Mouse (Mus musculus): ENCODE measurements around the gene Ptpn12. TPM values are rescaled to one million over a fixed set of nuclear protein-coding genes. Genes with fewer than 3 reads are reported as not detected.

Gene Ptpn12
- polyA plus RNA-seq, 1 experiment from 2014 or later = 25.7 TPM

- Histone ChIP-seq H3K4me1 (no peaks in the 10 kb centered on the region), H3K36me3 (peaks cover 67% of the 10 kb centered on the region), H3K4me2 (replicated peaks) (no peak overlapping the region), H3K4me3 (no peak overlapping the region), H3K27ac (no peak overlapping the region), H3K9me3 (no peaks in the 10 kb centered on the region), H3K27me3 (replicated peaks) (no peaks in the 10 kb centered on the region), H3K9ac (no peak overlapping the region)
- no peak for ATAC-seq (ENCODE audit: low FRiP score, low read depth)
- 95% methylated on average over 10 of the region's 10 CpGs for WGBS
Observed at GRCm38 (mm10) chr5:21001622-21002315, 53.9 kb downstream of the Ptpn12 start.

GRCm38 (mm10) chr5:20998427-20998826 lies 57.3 kb downstream of the Ptpn12 start:
- Histone ChIP-seq H3K4me3 (no peak overlapping the region), H3K27me3 (replicated peaks) (no peaks in the 10 kb centered on the region), H3K4me1 (no peaks in the 10 kb centered on the region), H3K4me2 (replicated peaks) (no peak overlapping the region), H3K27ac (no peak overlapping the region), H3K9ac (no peak overlapping the region), H3K9me3 (no peaks in the 10 kb centered on the region), H3K36me3 (peaks cover 85% of the 10 kb centered on the region)
- 95% methylated on average over 6 of the region's 6 CpGs for WGBS
- no peak for ATAC-seq (ENCODE audit: low FRiP score, low read depth)

DNA sequence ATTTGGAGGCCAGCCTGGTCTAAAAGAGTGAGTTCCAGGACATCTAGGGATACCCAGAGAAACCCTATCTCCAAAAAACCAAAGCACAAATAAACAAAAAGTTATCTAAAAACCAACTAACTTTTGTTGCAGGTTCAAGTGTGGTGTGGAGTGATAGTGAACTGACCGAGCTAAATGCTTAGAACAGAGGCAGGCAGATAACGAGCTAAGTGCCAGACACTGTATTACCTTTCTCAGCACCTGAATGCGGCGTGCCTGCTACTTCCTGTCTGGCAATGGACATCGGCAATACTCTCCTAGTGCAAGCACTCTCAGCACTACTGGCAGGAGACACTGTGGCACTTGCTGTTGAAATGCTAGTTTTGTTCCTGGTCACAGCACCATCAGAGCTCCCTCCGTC lies 58.2 kb downstream of the Ptpn12 start:
- Histone ChIP-seq H3K27ac (no peak overlapping the region), H3K9me3 (no peaks in the 10 kb centered on the region), H3K36me3 (peaks cover 77% of the 10 kb centered on the region), H3K9ac (no peak overlapping the region), H3K4me1 (no peaks in the 10 kb centered on the region), H3K27me3 (replicated peaks) (no peaks in the 10 kb centered on the region), H3K4me2 (replicated peaks) (no peak overlapping the region), H3K4me3 (no peak overlapping the region)
- no peak for ATAC-seq (ENCODE audit: low FRiP score, low read depth)
- WGBS = 94% methylated on average over 6 of the region's 6 CpGs

GRCm38 (mm10) chr5:20990062-20990809 lies 65.5 kb downstream of the Ptpn12 start:
- WGBS = 95% methylated on average over 8 of the region's 8 CpGs

GRCm38 (mm10) chr5:20986271-20986670 lies 69.4 kb downstream of the Ptpn12 start:
- Histone ChIP-seq H3K4me1 (no peaks in the 10 kb centered on the region), H3K27ac (no peak overlapping the region), H3K36me3 (peaks cover 51% of the 10 kb centered on the region), H3K27me3 (replicated peaks) (no peaks in the 10 kb centered on the region), H3K4me3 (no peak overlapping the region), H3K4me2 (replicated peaks) (no peak overlapping the region), H3K9me3 (no peaks in the 10 kb centered on the region), H3K9ac (no peak overlapping the region)
- ATAC-seq (ENCODE audit: low FRiP score, low read depth) = no peak
- WGBS = 95% methylated on average over 8 of the region's 8 CpGs

More at GRCm38 (mm10) chr5:20990062-20990809, 65.5 kb downstream of the Ptpn12 start:
- peaks cover 68% of the 10 kb centered on the region for H3K36me3 ChIP-seq
- H3K4me2 ChIP-seq (replicated peaks) = no peak overlapping the region
- no peaks in the 10 kb centered on the region for H3K4me1 ChIP-seq
- no peak overlapping the region for H3K27ac ChIP-seq
- no peaks in the 10 kb centered on the region for H3K27me3 ChIP-seq (replicated peaks)
- no peak for ATAC-seq (ENCODE audit: low FRiP score, low read depth)
- no peak overlapping the region for H3K4me3 ChIP-seq
- H3K9ac ChIP-seq = no peak overlapping the region
- no peaks in the 10 kb centered on the region for H3K9me3 ChIP-seq

DNA sequence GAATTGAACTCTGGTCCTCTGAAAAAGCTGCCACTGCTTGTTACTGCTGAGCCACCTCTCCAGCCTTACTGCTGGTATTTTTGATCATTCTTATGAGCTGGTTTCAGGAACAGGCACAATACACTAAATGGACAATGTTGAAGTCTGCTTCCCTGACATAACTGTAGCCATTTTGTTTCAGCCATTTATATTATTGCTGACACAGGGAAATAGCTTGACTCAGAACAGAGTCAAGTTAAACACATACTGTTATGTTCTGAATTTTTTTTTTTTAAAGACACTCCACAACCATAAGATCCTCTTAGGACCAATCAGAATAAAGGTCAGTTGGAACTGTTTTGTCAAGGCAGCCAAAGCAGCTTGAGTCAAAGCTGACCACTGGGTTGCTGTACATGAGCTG lies 72.2 kb downstream of the Ptpn12 start:
- H3K4me1 ChIP-seq = no peaks in the 10 kb centered on the region
- no peak overlapping the region for H3K9ac ChIP-seq

DNA sequence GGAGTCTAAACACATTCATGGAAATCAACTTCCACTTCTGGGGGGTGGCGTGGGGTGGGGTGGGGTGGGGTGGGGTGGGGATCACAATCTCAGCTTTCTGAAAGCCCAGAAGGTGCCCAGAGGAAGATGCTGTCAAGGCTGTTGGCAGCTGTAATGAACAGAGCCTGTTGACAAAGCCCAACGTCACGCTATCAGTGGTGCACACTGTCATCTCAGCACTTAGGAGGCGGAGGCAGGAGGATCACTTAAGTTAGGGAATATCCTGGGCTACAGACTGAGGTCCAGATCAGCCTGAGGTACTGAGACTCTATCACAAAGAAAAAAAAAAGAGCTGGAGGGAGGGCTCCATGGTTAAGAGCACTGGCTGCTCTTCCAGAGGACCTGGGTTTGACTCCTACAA lies 81.0 kb downstream of the Ptpn12 start:
- H3K4me3 ChIP-seq = no peak overlapping the region
- no peaks in the 10 kb centered on the region for H3K9me3 ChIP-seq
- WGBS = 80% methylated on average over 4 of the region's 4 CpGs
- no peak for ATAC-seq (ENCODE audit: low FRiP score, low read depth)
- H3K4me2 ChIP-seq (replicated peaks) = no peak overlapping the region
- H3K9ac ChIP-seq = no peak overlapping the region
- H3K27me3 ChIP-seq (replicated peaks) = no peaks in the 10 kb centered on the region
- no peaks in the 10 kb centered on the region for H3K4me1 ChIP-seq
- no peak overlapping the region for H3K27ac ChIP-seq
- H3K36me3 ChIP-seq = no peaks in the 10 kb centered on the region

More for the DNA sequence above, 72.2 kb downstream of the Ptpn12 start:
- Histone ChIP-seq H3K27me3 (replicated peaks) (no peaks in the 10 kb centered on the region), H3K36me3 (peaks cover 33% of the 10 kb centered on the region), H3K4me2 (replicated peaks) (no peak overlapping the region), H3K27ac (no peak overlapping the region), H3K9me3 (no peaks in the 10 kb centered on the region), H3K4me3 (no peak overlapping the region)
- no peak for ATAC-seq (ENCODE audit: low FRiP score, low read depth)

GRCm38 (mm10) chr5:20973999-20974398 lies 81.7 kb downstream of the Ptpn12 start:
- Histone ChIP-seq H3K4me3 (no peak overlapping the region), H3K4me1 (no peaks in the 10 kb centered on the region), H3K36me3 (no peaks in the 10 kb centered on the region), H3K9ac (no peak overlapping the region), H3K9me3 (no peaks in the 10 kb centered on the region), H3K4me2 (replicated peaks) (no peak overlapping the region), H3K27me3 (replicated peaks) (no peaks in the 10 kb centered on the region), H3K27ac (no peak overlapping the region)
- WGBS = 13% methylated on average over 7 of the region's 7 CpGs
- no peak for ATAC-seq (ENCODE audit: low FRiP score, low read depth)

GRCm38 (mm10) chr5:20973069-20973468 lies 82.6 kb downstream of the Ptpn12 start:
- Histone ChIP-seq H3K27me3 (replicated peaks) (no peaks in the 10 kb centered on the region), H3K9me3 (no peaks in the 10 kb centered on the region), H3K4me2 (replicated peaks) (no peak overlapping the region), H3K36me3 (no peaks in the 10 kb centered on the region), H3K4me3 (no peak overlapping the region), H3K4me1 (no peaks in the 10 kb centered on the region), H3K9ac (no peak overlapping the region), H3K27ac (no peak overlapping the region)
- 61% methylated on average over 5 of the region's 5 CpGs for WGBS
- ATAC-seq (ENCODE audit: low FRiP score, low read depth) = no peak

DNA sequence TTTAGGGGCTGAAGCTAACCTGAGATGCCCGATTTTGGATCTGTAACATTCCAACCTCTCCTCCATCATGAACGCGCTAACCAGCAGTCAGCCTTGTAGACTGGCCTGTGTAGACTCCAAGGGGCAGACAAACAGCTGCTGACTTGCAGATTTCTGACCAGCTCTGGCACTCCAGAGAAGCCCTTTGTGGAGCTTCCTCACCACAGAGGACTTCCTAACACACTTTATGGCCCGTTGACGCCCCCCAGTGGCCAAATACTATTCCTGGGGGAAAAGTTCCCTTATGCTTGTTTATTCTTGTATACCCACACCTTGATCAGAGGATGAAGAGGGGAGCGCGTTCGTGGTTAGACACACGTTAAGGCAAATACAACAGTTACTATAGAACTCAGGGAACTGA lies 86.7 kb downstream of the Ptpn12 start:
- H3K27ac ChIP-seq = no peak overlapping the region
- WGBS = 61% methylated on average over 9 of the region's 9 CpGs
- H3K36me3 ChIP-seq = no peaks in the 10 kb centered on the region
- H3K27me3 ChIP-seq (replicated peaks) = no peaks in the 10 kb centered on the region
- no peak overlapping the region for H3K9ac ChIP-seq
- no peak overlapping the region for H3K4me3 ChIP-seq
- no peaks in the 10 kb centered on the region for H3K4me1 ChIP-seq
- H3K4me2 ChIP-seq (replicated peaks) = no peak overlapping the region
- no peak for ATAC-seq (ENCODE audit: low FRiP score, low read depth)
- H3K9me3 ChIP-seq = no peaks in the 10 kb centered on the region

DNA sequence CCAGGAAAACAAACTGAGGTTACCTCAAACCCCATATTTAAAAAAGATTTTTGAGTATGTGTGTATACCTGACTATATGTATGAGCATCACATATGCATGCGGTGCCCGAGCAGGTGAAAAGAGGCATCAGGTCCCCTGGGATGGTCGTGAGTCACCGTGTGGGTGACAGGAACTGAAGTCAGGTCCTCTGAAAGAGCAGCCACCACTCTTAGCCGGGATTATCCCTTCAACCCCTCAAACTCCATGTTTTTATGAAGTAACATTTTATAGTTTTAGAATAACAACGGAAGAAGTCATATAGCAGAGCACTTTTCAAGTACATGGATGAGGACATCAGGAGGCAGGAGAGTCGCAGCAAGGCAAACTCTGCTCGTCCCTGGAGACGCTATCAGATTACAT lies 87.2 kb downstream of the Ptpn12 start:
- Histone ChIP-seq H3K4me3 (no peak overlapping the region), H3K4me1 (no peaks in the 10 kb centered on the region), H3K27me3 (replicated peaks) (no peaks in the 10 kb centered on the region), H3K36me3 (no peaks in the 10 kb centered on the region), H3K4me2 (replicated peaks) (no peak overlapping the region), H3K27ac (no peak overlapping the region), H3K9me3 (no peaks in the 10 kb centered on the region), H3K9ac (no peak overlapping the region)
- no peak for ATAC-seq (ENCODE audit: low FRiP score, low read depth)
- WGBS = 71% methylated on average over 9 of the region's 9 CpGs

DNA sequence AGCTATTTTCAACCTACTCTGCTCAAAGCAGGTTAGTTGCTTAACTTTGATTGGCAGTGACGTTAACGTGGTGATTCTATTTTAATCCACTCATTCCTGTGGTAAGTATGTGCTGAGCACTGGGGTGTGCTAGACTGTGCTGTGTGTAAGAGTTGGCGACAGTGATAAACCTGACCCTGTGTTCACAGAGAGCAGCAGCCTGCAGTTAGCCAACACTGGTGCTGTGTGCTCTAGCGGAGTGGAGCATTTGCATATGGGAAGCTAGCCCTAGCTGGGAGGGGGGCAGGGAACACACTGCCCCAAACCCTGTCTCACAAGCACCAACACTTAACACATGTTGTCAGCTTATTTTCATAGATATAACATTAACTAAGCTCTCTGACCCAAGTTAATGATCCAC lies 87.8 kb downstream of the Ptpn12 start:
- peak; percentile 63; the same call in 1 of the 2 replicates for ATAC-seq (ENCODE audit: low FRiP score, low read depth)
- H3K4me2 ChIP-seq (replicated peaks) = no peak overlapping the region
- no peaks in the 10 kb centered on the region for H3K4me1 ChIP-seq
- H3K36me3 ChIP-seq = no peaks in the 10 kb centered on the region
- H3K9ac ChIP-seq = no peak overlapping the region
- H3K27me3 ChIP-seq (replicated peaks) = no peaks in the 10 kb centered on the region
- H3K27ac ChIP-seq = no peak overlapping the region
- 55% methylated on average over 4 of the region's 4 CpGs for WGBS
- H3K4me3 ChIP-seq = no peak overlapping the region
- H3K9me3 ChIP-seq = no peaks in the 10 kb centered on the region

- Histone ChIP-seq H3K4me1 (no peaks in the 10 kb centered on the region), H3K36me3 (no peaks in the 10 kb centered on the region), H3K9ac (no peak overlapping the region), H3K4me3 (no peak overlapping the region), H3K27me3 (replicated peaks) (no peaks in the 10 kb centered on the region), H3K27ac (no peak overlapping the region), H3K4me2 (replicated peaks) (no peak overlapping the region), H3K9me3 (no peaks in the 10 kb centered on the region)
- ATAC-seq (ENCODE audit: low FRiP score, low read depth) = no peak
- 83% methylated on average over 6 of the region's 6 CpGs for WGBS
Observed at GRCm38 (mm10) chr5:20964446-20964845, 91.3 kb downstream of the Ptpn12 start.
